Comparison of ENCODE assay signal across 8 mouse cellular contexts in the genomic region with DNA sequence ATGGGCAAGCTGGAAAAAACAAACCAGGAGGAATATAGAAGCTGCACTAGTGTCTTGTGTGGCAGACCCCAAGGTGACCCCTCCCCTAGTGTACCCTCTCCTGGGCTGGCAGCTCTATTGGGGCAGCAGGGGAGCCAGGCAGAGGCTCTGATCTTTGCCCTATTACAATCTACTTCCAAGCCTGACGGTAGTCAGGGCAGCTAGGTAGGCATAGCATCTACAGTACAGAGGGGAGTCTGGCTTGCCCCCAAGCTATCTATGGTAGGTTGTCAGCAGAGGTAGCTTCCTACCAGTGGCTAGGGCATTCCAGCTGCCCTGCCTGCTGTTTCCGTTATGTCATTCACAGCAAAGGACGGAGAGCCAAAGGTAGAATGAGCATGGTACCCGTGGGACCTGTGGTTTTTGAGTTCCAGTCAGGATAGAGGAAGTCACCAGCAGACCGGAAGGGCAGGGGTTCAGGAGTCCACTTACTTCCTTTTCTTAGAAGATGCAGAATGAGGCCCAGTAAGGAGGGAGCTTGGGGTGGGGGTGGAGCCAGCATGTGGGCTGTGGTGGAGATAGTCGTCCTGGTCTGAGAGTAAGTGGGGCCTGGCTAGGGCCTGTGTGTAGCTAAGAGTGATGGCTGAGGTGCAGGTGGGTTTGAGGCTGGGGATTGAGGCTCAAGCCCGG. TPM values are rescaled to one million over a fixed set of nuclear protein-coding genes. Genes with fewer than 3 reads are reported as not detected.
DNase-seq lines count a peak whose midpoint lies in the region; ATAC-seq and TF ChIP-seq lines count a peak whose summit lies in the region.

No protein-coding gene starts in this region.

- no peaks in the 10 kb centered on the region for H3K9me3 ChIP-seq in embryonic facial prominence, embryonic 10.5 days
- no peaks in the 10 kb centered on the region for H3K9me3 ChIP-seq in kidney, postnatal 0 days (replicated peaks; ENCODE audit: low read length)

- H3K4me2 ChIP-seq in kidney, postnatal 0 days (ENCODE audit: low read length): 0 out of 2 replicates have a peak overlapping the region, but pooled peaks have one; percentile 5

- H3K27me3 ChIP-seq in embryonic facial prominence, embryonic 10.5 days (replicated peaks; ENCODE audit: low read depth, poor library complexity, severe bottlenecking): peaks cover 48% of the 10 kb centered on the region
- no peaks in the 10 kb centered on the region for H3K27me3 ChIP-seq in kidney, postnatal 0 days (ENCODE audit: insufficient read depth, low read length)

- ATAC-seq in kidney, postnatal 0 days (replicated peaks; ENCODE audit: low FRiP score, low read depth): peak; percentile 50

- no peak for TF ChIP-seq CTCF in kidney, postnatal 0 days (IDR thresholded peaks at IDR 0.05; ENCODE audit: low read depth)

- peaks cover 35% of the 10 kb centered on the region for H3K4me1 ChIP-seq in embryonic facial prominence, embryonic 10.5 days
- H3K4me1 ChIP-seq in kidney, postnatal 0 days (replicated peaks; ENCODE audit: insufficient read depth, low read length): peaks cover 13% of the 10 kb centered on the region; the same call in 1 of the 2 replicates

- 59% methylated on average over 7 of the region's 7 CpGs for WGBS in embryonic facial prominence, embryonic 10.5 days
- 42% methylated on average over 7 of the region's 7 CpGs for WGBS in kidney, postnatal 0 days

- DNase-seq in embryo, embryonic 11 days: peak; percentile 28
- no peak for DNase-seq in embryo, embryonic 10 days (ENCODE audit: low spot score)
- DNase-seq in embryonic facial prominence, embryonic 10.5 days (ENCODE audit: low spot score): no peak
- peak; percentile 79 for DNase-seq in kidney, postnatal 0 days (ENCODE audit: low spot score)
- peak; percentile 58 to 67 for DNase-seq in lung, postnatal 4 days
- DNase-seq in layer of hippocampus, adult 8-10 months (ENCODE audit: low spot score in 2 of 2): no peak
- DNase-seq in left cerebral cortex, postnatal 14 days (ENCODE audit: low spot score in 2 of 2): no peak
- DNase-seq in retina, postnatal 1 day: no peak

- H3K36me3 ChIP-seq in embryonic facial prominence, embryonic 10.5 days (replicated peaks): no peaks in the 10 kb centered on the region
- H3K36me3 ChIP-seq in kidney, postnatal 0 days (ENCODE audit: insufficient read depth, low read length): no peaks in the 10 kb centered on the region

- H3K4me3 ChIP-seq in embryonic facial prominence, embryonic 10.5 days: no peak overlapping the region
- H3K4me3 ChIP-seq in kidney, postnatal 0 days (replicated peaks; ENCODE audit: low read depth, low read length): no peak overlapping the region

- intact Hi-C loops in left cerebral cortex, postnatal 14 days (cut with DNase I): no loop called here

- peak overlapping the region; percentile 44 for H3K27ac ChIP-seq in embryonic facial prominence, embryonic 10.5 days (replicated peaks)
- H3K27ac ChIP-seq in kidney, postnatal 0 days: no peak overlapping the region

- no peak overlapping the region for H3K9ac ChIP-seq in kidney, postnatal 0 days (ENCODE audit: low read depth, low read length)

RNA-seq across cellular contexts. Expression of a gene that starts 5.6 kb away (rescaled TPM):
- 5.6 and 6.9 TPM in 2 replicates for polyA plus RNA-seq in embryonic facial prominence, embryonic 10.5 days (2016; fragmentation: Nextera tagmentation; extraction: Ambion mirVana)
- 4.3 and 5.4 TPM in 2 replicates for polyA plus RNA-seq in kidney, postnatal 0 days (2015; fragmentation: Nextera tagmentation; extraction: Ambion mirVana)
- total RNA-seq in layer of hippocampus, adult 8-10 months (2022): 100 to 1,000 TPM; 123 to 167 (median 149) TPM
- 10 to 100 TPM; 47.2 to 53.4 TPM for total RNA-seq in left cerebral cortex, postnatal 14 days (2021)

RNA-seq across cellular contexts. Expression of a gene that starts 23.2 kb away (rescaled TPM):
- polyA plus RNA-seq in embryonic facial prominence, embryonic 10.5 days (2016; fragmentation: Nextera tagmentation; extraction: Ambion mirVana): 13.7 and 13.8 TPM in 2 replicates
- polyA plus RNA-seq in kidney, postnatal 0 days (2015; fragmentation: Nextera tagmentation; extraction: Ambion mirVana): 6.2 and 6.6 TPM in 2 replicates
- 10 to 100 TPM in 3 of 4 experiments, 1 to 10 TPM in 1; 9.3 to 12.1 (median 11.3) TPM for total RNA-seq in layer of hippocampus, adult 8-10 months (2022)
- 1 to 10 TPM; 8.0 to 9.7 TPM for total RNA-seq in left cerebral cortex, postnatal 14 days (2021)

RNA-seq across cellular contexts. Expression of a gene that starts 25.5 kb away (rescaled TPM):
- polyA plus RNA-seq in embryonic facial prominence, embryonic 10.5 days (2016; fragmentation: Nextera tagmentation; extraction: Ambion mirVana): 0.79 and 1.0 TPM in 2 replicates
- 2.4 and 2.6 TPM in 2 replicates for polyA plus RNA-seq in kidney, postnatal 0 days (2015; fragmentation: Nextera tagmentation; extraction: Ambion mirVana)
- total RNA-seq in layer of hippocampus, adult 8-10 months (2022): under 1 TPM in 3 of 4 experiments, not detected in 1; 0.45 to 0.55 (median 0.54) TPM
- total RNA-seq in left cerebral cortex, postnatal 14 days (2021): 1 to 10 TPM; 1.2 to 1.3 TPM

Comparison
In these comparisons a context has a peak if more than half of its experiments do, and no peak if none do; other contexts are left out.
1. DNase-seq: peak in embryo, embryonic 11 days (single experiment), kidney, postnatal 0 days (single experiment) and lung, postnatal 4 days (2 of 2); none in embryo, embryonic 10 days (single experiment), embryonic facial prominence, embryonic 10.5 days (single experiment), layer of hippocampus, adult 8-10 months (0 of 2), left cerebral cortex, postnatal 14 days (0 of 2) and retina, postnatal 1 day (single experiment).